Mouse (Mus musculus) heart, embryonic 10.5 days (tissue): ENCODE results near the gene Jmjd1c. TPM values are rescaled to one million over a fixed set of nuclear protein-coding genes. Genes with fewer than 3 reads are reported as not detected.

Experiments
- DNase-seq: peaks from one replicate; pipeline ENCODE4 v3.0.0-alpha.2; 2017; ENCODE audit warnings: low spot score
- H3K27ac ChIP-seq: fragments of 300-500 bp; sonication (generic); 2 replicates; pipeline ENCODE4 v1.5.1; 2016; ENCODE audit warnings: mild to moderate bottlenecking
- H3K27me3 ChIP-seq: fragments of 300-500 bp; sonication (generic); 2 replicates; pipeline ENCODE4 v1.6.1; 2016; ENCODE audit warnings: mild to moderate bottlenecking; ENCODE audit not compliant: poor library complexity, insufficient read depth, severe bottlenecking
- H3K36me3 ChIP-seq: fragments of 300-500 bp; sonication (generic); 2 replicates; pipeline ENCODE4 v1.6.1; 2016; ENCODE audit warnings: mild to moderate bottlenecking, moderate library complexity
- H3K4me1 ChIP-seq: fragments of 300-500 bp; sonication (generic); 2 replicates; pipeline ENCODE4 v1.6.1; 2016; ENCODE audit warnings: mild to moderate bottlenecking
- H3K4me3 ChIP-seq: fragments of 300-500 bp; sonication (generic); 2 replicates; pipeline ENCODE4 v1.5.1; 2016; ENCODE audit warnings: mild to moderate bottlenecking, moderate library complexity
- H3K9me3 ChIP-seq: fragments of 300-500 bp; sonication (generic); 2 replicates; pipeline ENCODE4 v1.6.1; 2016; ENCODE audit warnings: mild to moderate bottlenecking, moderate library complexity
- WGBS: fragments of 180-500 bp; shearing (Covaris S2); methylation state at CpG from one replicate; pipeline ENCODE4 v1.1.7; 2016; 5-methylcytosine and 5-hydroxymethylcytosine counted together
- polyA plus RNA-seq: library from polyadenylated mRNA; unstranded; fragments of >200 nt; fragmentation: Nextera tagmentation; extraction: Ambion mirVana; gene quantifications from 2 replicates; pipeline ENCODE4 v1.2.1, GENCODE M21; 2016

Jmjd1c gene
- polyA plus RNA-seq, 1 experiment from 2014 or later = 30.4 TPM

- WGBS = 49% methylated on average over 4 of the region's 4 CpGs
- H3K4me3 ChIP-seq = no peak overlapping the region
- H3K4me1 ChIP-seq = peaks cover 23% of the 10 kb centered on the region
- no peaks in the 10 kb centered on the region for H3K9me3 ChIP-seq
- H3K27me3 ChIP-seq = no peaks in the 10 kb centered on the region
- no peak for DNase-seq
- H3K36me3 ChIP-seq = 0 out of 2 replicates have a peak, but pooled peaks cover 2% of the 10 kb centered on the region
- H3K27ac ChIP-seq = peak overlapping the region; percentile 63; the same call in 1 of the 2 replicates
Measured at GRCm38 (mm10) chr10:67079030-67079429, 16.9 kb upstream of the Jmjd1c start.

- peaks cover 26% of the 10 kb centered on the region for H3K4me1 ChIP-seq
- H3K9me3 ChIP-seq = no peaks in the 10 kb centered on the region
- no peak overlapping the region; the same call in 1 of the 2 replicates for H3K27ac ChIP-seq
- 0 out of 2 replicates have a peak, but pooled peaks cover 2% of the 10 kb centered on the region for H3K36me3 ChIP-seq
- 86% methylated on average over 18 of the region's 18 CpGs for WGBS
- no peak for DNase-seq
- no peak overlapping the region for H3K4me3 ChIP-seq
- H3K27me3 ChIP-seq = no peaks in the 10 kb centered on the region
Measured at GRCm38 (mm10) chr10:67081206-67082007, 14.5 kb upstream of the Jmjd1c start.

- H3K4me1 ChIP-seq = peaks cover 33% of the 10 kb centered on the region
- no peak overlapping the region for H3K27ac ChIP-seq
- 83% methylated on average over 4 of the region's 4 CpGs for WGBS
- H3K27me3 ChIP-seq = no peaks in the 10 kb centered on the region
- H3K9me3 ChIP-seq = no peaks in the 10 kb centered on the region
- no peak for DNase-seq
- no peak overlapping the region for H3K4me3 ChIP-seq
- H3K36me3 ChIP-seq = 0 out of 2 replicates have a peak, but pooled peaks cover 2% of the 10 kb centered on the region
Measured at GRCm38 (mm10) chr10:67082531-67082930, 13.4 kb upstream of the Jmjd1c start.

- Histone ChIP-seq H3K27ac (no peak overlapping the region), H3K9me3 (no peaks in the 10 kb centered on the region), H3K27me3 (no peaks in the 10 kb centered on the region), H3K4me3 (no peak overlapping the region), H3K4me1 (peaks cover 34% of the 10 kb centered on the region), H3K36me3 (0 out of 2 replicates have a peak, but pooled peaks cover 2% of the 10 kb centered on the region)
- WGBS = 67% methylated on average over 10 of the region's 10 CpGs
- DNase-seq = no peak
Measured at GRCm38 (mm10) chr10:67083446-67084166, 12.3 kb upstream of the Jmjd1c start.

- Histone ChIP-seq H3K27ac (no peak overlapping the region), H3K27me3 (no peaks in the 10 kb centered on the region), H3K36me3 (0 out of 2 replicates have a peak, but pooled peaks cover 2% of the 10 kb centered on the region), H3K4me3 (no peak overlapping the region), H3K4me1 (peaks cover 24% of the 10 kb centered on the region), H3K9me3 (no peaks in the 10 kb centered on the region)
- no peak for DNase-seq
- 89% methylated on average over 10 of the region's 10 CpGs for WGBS
Measured at GRCm38 (mm10) chr10:67085124-67085523, 10.8 kb upstream of the Jmjd1c start.

GRCm38 (mm10) chr10:67085916-67086315 lies 10.0 kb upstream of the Jmjd1c start:
- 0 out of 2 replicates have a peak, but pooled peaks cover 2% of the 10 kb centered on the region for H3K36me3 ChIP-seq
- no peaks in the 10 kb centered on the region for H3K27me3 ChIP-seq
- no peak for DNase-seq
- H3K4me3 ChIP-seq = no peak overlapping the region
- 90% methylated on average over 7 of the region's 7 CpGs for WGBS
- H3K4me1 ChIP-seq = peaks cover 22% of the 10 kb centered on the region
- H3K27ac ChIP-seq = no peak overlapping the region
- H3K9me3 ChIP-seq = no peaks in the 10 kb centered on the region

- H3K36me3 ChIP-seq = peaks cover 2% of the 10 kb centered on the region; the same call in 1 of the 2 replicates
- 87% methylated on average over 5 of the region's 5 CpGs for WGBS
- H3K4me3 ChIP-seq = no peak overlapping the region
- peaks cover 22% of the 10 kb centered on the region for H3K4me1 ChIP-seq
- H3K27me3 ChIP-seq = no peaks in the 10 kb centered on the region
- H3K9me3 ChIP-seq = no peaks in the 10 kb centered on the region
- no peak overlapping the region for H3K27ac ChIP-seq
- DNase-seq = no peak
Measured at GRCm38 (mm10) chr10:67087447-67088226, 8.3 kb upstream of the Jmjd1c start.

- H3K4me3 ChIP-seq = no peak overlapping the region
- peaks cover 2% of the 10 kb centered on the region; the same call in 1 of the 2 replicates for H3K36me3 ChIP-seq
- H3K9me3 ChIP-seq = no peaks in the 10 kb centered on the region
- H3K27ac ChIP-seq = no peak overlapping the region
- WGBS = 84% methylated on average over 4 of the region's 4 CpGs
- no peak for DNase-seq
- H3K27me3 ChIP-seq = no peaks in the 10 kb centered on the region
- H3K4me1 ChIP-seq = peaks cover 18% of the 10 kb centered on the region
Measured at GRCm38 (mm10) chr10:67090611-67091010, 5.3 kb upstream of the Jmjd1c start.

- DNase-seq = no peak
- WGBS = 68% methylated on average over 7 of the region's 7 CpGs
- Histone ChIP-seq H3K36me3 (peaks cover 2% of the 10 kb centered on the region; the same call in 1 of the 2 replicates), H3K9me3 (no peaks in the 10 kb centered on the region), H3K27me3 (no peaks in the 10 kb centered on the region), H3K27ac (no peak overlapping the region), H3K4me3 (0 out of 2 replicates have a peak overlapping the region, but pooled peaks have one; percentile 5), H3K4me1 (peaks cover 26% of the 10 kb centered on the region)
Measured at GRCm38 (mm10) chr10:67094922-67095321, 1.0 kb upstream of the Jmjd1c start.

GRCm38 (mm10) chr10:67096621-67097436 lies 904 bp downstream of the Jmjd1c start, which contains the start of gene Reep3:
Reep3 (minus strand) TSS chr10:67096945.
- peak; percentile 85 for DNase-seq
- H3K9me3 ChIP-seq = no peaks in the 10 kb centered on the region
- H3K27me3 ChIP-seq = no peaks in the 10 kb centered on the region
- peak within 1 kb of the TSS; percentile 100 for H3K27ac ChIP-seq
- peaks cover 44% of the 10 kb centered on the region for H3K4me1 ChIP-seq
- H3K4me3 ChIP-seq = peak within 1 kb of the TSS; percentile 94
- WGBS = 3% methylated on average over 78 of the region's 97 CpGs
- no peaks in the 10 kb centered on the region for H3K36me3 ChIP-seq

- no peak for DNase-seq
- peak overlapping the region; percentile 94 for H3K4me3 ChIP-seq
- peaks cover 52% of the 10 kb centered on the region for H3K4me1 ChIP-seq
- H3K27ac ChIP-seq = peak overlapping the region; percentile 100
- no peaks in the 10 kb centered on the region for H3K36me3 ChIP-seq
- H3K27me3 ChIP-seq = no peaks in the 10 kb centered on the region
- 2% methylated on average over 15 of the region's 15 CpGs for WGBS
- H3K9me3 ChIP-seq = no peaks in the 10 kb centered on the region
Measured at GRCm38 (mm10) chr10:67097437-67098150, 1.7 kb downstream of the Jmjd1c start.
